Mouse (Mus musculus): Measurements from ENCODE around the gene Txn1. TPM values are rescaled to one million over a fixed set of nuclear protein-coding genes. Genes with fewer than 3 reads are reported as not detected.

Txn1 gene
- 401 and 408 TPM in 2 replicates for polyA plus RNA-seq (2015; fragmentation: Nextera tagmentation; extraction: Ambion mirVana)

DNA sequence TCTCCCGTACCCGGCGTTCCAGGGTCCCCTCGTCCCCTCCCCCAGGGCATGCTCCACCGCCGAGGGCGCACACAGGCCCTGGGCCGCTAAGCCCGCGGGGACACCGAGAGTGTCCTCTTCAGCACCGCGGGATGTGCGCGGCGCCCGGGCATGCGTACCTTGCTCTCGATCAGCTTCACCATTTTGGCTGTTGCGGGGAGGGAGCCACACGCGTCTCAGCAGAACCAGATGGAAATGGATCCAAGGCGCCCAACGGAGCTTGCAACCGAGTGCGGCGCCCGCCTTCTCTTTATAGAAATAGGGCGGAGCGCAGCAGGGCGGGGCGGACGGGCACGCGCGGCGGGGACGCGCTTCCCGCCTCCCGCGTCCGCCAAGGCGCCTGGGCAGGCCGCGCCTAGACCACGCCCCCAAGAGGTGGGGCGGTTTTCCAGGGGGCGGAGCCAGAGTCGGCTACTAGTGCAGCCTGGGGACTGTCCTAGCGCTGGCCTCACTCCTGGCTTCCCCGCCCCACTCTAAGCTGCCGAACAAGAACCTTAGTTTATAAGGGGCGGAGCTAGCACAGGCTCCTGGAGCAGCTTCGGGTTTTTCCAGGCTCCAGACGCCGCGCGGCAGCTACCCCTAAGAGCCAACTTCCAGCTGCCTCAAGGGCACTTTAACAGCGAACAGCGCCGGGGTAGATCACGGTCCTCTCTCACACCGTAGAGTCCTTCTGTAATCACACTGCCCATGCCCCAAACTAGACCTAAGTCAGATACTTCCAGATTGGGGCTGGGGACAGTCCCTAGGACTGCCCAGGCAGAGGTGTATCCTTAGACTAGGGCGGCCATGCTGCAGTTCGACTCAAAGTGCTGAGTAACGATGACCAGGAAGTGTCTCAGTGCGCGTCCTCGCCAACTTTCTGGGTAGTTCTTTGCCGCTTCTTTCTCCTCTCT lies at the start of gene Txn1:
TSS of gene Txn1 (minus strand) at position 383 of the 932 bp plus-strand sequence.
- peak; percentile 98 for ATAC-seq (ENCODE audit: low FRiP score, low read depth)
- H3K9ac ChIP-seq: peak within 1 kb of the TSS; percentile 87
- H3K4me2 ChIP-seq (replicated peaks): peak within 1 kb of the TSS; percentile 77
- peaks cover 14% of the 10 kb centered on the region for H3K36me3 ChIP-seq
- peak within 1 kb of the TSS; percentile 93 for H3K27ac ChIP-seq
- H3K9me3 ChIP-seq: 0 out of 2 replicates have a peak, but pooled peaks cover 7% of the 10 kb centered on the region
- H3K4me1 ChIP-seq: peaks cover 33% of the 10 kb centered on the region
- under 1% methylated on average over 63 of the region's 71 CpGs for WGBS
- peak within 1 kb of the TSS; percentile 84 for H3K4me3 ChIP-seq
- no peaks in the 10 kb centered on the region for H3K27me3 ChIP-seq

DNA sequence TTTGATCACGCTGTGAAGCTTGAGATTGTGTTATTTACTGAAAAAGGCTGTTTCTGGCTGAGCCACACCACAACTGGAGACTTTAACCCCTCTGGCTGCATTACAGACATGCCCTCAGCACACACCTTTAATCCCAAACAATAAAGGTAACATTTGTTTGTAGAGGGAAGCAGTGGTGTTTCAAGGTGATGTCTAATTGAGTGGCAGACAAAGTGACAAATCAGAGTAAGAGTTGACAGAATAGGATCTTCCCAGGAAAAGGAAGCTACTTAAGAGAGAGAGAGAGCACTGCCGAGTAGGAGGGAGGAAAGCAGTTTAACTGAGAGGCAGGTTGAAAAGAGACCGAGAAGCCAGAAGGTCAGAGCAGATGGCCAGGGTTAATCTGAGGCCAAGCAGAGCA lies 47.3 kb upstream of the Txn1 start:
- no peak overlapping the region for H3K4me3 ChIP-seq
- H3K9me3 ChIP-seq: no peaks in the 10 kb centered on the region
- H3K9ac ChIP-seq: no peak overlapping the region
- no peak for ATAC-seq (ENCODE audit: low FRiP score, low read depth)
- no peak overlapping the region for H3K4me2 ChIP-seq (replicated peaks)
- H3K27ac ChIP-seq: no peak overlapping the region
- 58% methylated on average over 3 of the region's 3 CpGs for WGBS
- H3K4me1 ChIP-seq: no peaks in the 10 kb centered on the region
- no peaks in the 10 kb centered on the region for H3K27me3 ChIP-seq
- no peaks in the 10 kb centered on the region for H3K36me3 ChIP-seq

DNA sequence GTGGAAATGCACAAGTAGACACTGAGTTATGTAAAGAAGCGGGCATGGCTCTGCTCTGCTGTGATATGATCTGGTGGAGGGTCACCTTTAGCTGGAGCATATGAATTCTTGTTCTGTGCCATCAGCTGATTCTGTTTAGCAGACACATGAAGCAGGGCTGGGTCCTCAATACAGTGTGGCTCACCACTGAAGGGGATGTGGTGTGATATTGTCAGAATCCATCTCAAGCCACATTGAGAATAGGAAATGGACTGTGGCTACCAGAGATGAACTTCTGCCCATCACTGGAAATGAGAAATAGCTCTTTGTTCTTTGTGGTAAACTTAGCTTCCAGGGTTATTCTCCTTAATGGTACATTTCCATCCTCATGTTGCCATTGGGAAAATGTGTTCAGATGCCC lies 35.2 kb upstream of the Txn1 start:
- no peaks in the 10 kb centered on the region for H3K4me1 ChIP-seq
- no peak for ATAC-seq (ENCODE audit: low FRiP score, low read depth)
- no peak overlapping the region for H3K4me2 ChIP-seq (replicated peaks)
- H3K27me3 ChIP-seq: no peaks in the 10 kb centered on the region
- H3K27ac ChIP-seq: no peak overlapping the region
- 89% methylated on average over 1 of the region's 1 CpGs for WGBS
- H3K36me3 ChIP-seq: no peaks in the 10 kb centered on the region
- no peak overlapping the region for H3K9ac ChIP-seq
- H3K4me3 ChIP-seq: no peak overlapping the region
- H3K9me3 ChIP-seq: no peaks in the 10 kb centered on the region

DNA sequence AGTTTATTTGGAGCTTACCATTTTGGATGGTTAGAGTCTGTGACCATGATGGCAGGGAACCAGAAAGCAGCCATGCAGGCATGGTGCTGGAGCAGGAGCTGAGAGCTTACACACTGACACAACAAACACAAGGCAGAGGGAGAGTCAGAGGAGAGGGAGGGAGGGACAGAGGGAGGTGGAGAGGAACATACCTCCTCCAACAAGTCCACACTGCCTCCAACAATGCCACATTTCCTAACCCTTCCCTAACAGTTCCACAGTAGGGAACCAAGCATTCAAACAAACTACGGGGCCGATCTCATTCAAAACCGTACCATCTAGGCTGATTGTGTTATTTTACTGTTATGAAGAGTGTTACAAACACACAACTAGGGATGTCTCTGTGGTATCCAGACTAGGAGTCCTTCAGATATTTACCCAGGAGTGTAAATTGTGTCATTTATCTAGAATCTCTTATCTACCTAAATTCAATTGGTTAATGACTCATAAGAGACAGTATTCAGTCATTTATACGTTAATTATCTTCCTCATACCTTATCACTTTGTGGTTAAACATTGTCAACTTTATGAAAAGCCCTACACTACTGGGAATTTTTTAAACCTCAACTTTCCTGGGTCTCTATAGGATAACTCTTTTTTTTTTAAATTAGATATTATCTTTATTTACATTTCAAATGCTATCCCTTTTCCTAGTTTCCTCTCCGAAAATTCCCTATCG lies 18.3 kb upstream of the Txn1 start:
- H3K36me3 ChIP-seq: no peaks in the 10 kb centered on the region
- 95% methylated on average over 6 of the region's 6 CpGs for WGBS
- H3K4me1 ChIP-seq: no peaks in the 10 kb centered on the region

DNA sequence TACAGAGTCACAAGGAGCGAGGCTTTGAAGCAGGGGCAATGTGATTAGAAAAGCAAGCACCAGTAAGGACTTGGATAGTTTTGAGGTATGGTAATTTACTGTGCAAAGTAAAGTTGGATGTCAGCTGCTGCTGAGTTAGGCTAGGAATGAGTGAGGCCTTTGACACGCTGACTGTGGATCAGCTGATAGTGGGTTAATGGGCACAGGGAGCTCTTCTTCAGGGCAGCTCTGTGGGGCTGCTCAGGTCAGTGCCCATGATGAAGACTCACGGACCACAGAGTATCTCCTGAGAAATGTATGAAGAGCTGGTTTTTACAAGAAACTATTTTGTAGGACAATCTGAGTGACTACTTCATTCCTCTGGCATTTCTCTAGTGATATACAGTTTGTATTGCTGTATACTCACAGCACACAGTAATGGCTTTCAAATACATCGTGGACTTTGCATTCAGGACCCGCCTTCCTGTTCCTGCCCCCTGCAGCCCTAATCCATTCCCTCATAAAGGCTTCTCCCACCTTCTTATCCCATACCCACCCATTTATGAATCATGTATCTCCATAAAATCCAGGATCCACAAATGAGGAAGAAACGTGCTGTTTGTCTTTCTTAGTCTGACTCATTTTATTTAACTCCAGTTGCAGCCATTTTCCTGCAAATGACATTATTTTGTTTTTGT lies 17.5 kb upstream of the Txn1 start:
- Histone ChIP-seq H3K9me3 (no peaks in the 10 kb centered on the region; the same call in 1 of the 2 replicates), H3K4me2 (replicated peaks) (no peak overlapping the region), H3K27ac (no peak overlapping the region), H3K4me3 (no peak overlapping the region), H3K36me3 (no peaks in the 10 kb centered on the region), H3K4me1 (no peaks in the 10 kb centered on the region), H3K27me3 (no peaks in the 10 kb centered on the region), H3K9ac (no peak overlapping the region)
- WGBS: 79% methylated on average over 6 of the region's 6 CpGs
- ATAC-seq (ENCODE audit: low FRiP score, low read depth): no peak

More for the DNA sequence above, 18.3 kb upstream of the Txn1 start:
- Histone ChIP-seq H3K9ac (no peak overlapping the region), H3K27me3 (no peaks in the 10 kb centered on the region), H3K27ac (no peak overlapping the region), H3K9me3 (peaks cover 6% of the 10 kb centered on the region; the same call in 1 of the 2 replicates), H3K4me2 (replicated peaks) (no peak overlapping the region), H3K4me3 (no peak overlapping the region)
- no peak for ATAC-seq (ENCODE audit: low FRiP score, low read depth)

DNA sequence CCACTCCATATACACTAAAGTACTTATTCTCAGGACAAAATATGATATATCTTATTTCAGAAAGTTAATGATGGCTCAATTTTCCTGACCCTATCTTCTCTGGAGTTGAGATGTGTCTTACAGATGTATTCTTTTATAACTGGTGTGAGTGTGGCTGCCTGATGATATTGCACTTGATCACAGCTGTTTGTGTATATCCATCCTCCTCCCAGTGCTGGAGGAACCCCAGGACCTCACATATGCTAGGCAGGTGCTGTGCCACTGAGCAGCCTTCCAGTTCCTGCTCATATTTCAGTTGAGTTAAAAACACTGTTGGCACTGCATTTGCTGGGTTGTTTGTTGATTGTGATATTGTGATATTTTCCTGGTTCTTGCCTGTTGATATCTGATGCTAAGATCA lies 14.1 kb upstream of the Txn1 start:
- H3K9ac ChIP-seq: no peak overlapping the region
- H3K9me3 ChIP-seq: no peaks in the 10 kb centered on the region
- no peak overlapping the region for H3K27ac ChIP-seq
- ATAC-seq (ENCODE audit: low FRiP score, low read depth): no peak
- no peak overlapping the region for H3K4me3 ChIP-seq
- no peaks in the 10 kb centered on the region for H3K4me1 ChIP-seq
- H3K27me3 ChIP-seq: no peaks in the 10 kb centered on the region
- H3K36me3 ChIP-seq: no peaks in the 10 kb centered on the region
- no peak overlapping the region for H3K4me2 ChIP-seq (replicated peaks)

DNA sequence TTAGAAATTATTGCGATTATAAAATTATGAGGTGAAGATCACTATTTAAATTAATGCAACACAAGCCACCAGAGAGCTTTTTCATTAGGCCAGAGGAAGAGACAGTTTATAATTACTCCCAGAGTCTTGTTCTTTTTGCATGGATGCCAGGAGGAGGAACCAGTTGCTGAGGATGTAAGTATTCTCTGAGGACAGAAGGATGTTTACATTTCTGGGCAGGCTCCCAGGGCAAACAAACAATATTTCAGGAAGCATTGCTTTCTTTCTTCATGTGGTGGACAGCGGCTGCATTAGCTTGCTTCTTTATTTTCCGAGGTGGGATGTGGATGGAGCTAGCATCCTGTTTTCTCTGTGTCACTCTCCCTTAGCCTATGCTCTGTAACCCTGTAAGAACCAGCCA lies 11.0 kb upstream of the Txn1 start:
- H3K27me3 ChIP-seq: no peaks in the 10 kb centered on the region
- no peak overlapping the region for H3K4me2 ChIP-seq (replicated peaks)
- no peaks in the 10 kb centered on the region for H3K4me1 ChIP-seq
- H3K27ac ChIP-seq: no peak overlapping the region
- no peaks in the 10 kb centered on the region for H3K9me3 ChIP-seq
- WGBS: 77% methylated on average over 3 of the region's 3 CpGs
- H3K4me3 ChIP-seq: no peak overlapping the region
- no peak overlapping the region for H3K9ac ChIP-seq
- ATAC-seq (ENCODE audit: low FRiP score, low read depth): no peak
- no peaks in the 10 kb centered on the region for H3K36me3 ChIP-seq

DNA sequence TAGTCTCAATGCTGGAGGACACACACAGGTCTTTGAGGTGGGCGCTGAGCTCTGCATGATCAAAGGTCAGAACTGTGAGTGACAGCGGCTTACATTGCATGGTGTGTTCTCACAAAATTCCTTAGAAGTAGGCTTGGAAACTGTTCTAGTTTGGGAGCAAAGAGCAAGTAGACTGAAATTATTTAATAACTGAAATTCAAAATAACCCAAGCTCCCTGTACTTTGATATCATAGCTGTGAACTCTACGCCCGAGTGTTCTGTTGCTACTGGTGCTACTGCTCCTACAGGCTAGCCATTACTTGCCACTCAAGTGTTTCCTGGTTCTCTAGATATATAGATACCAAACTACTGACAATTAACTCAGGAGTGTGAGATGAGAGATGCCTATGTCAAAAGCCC lies 9.3 kb upstream of the Txn1 start:
- Histone ChIP-seq H3K27ac (no peak overlapping the region), H3K4me3 (no peak overlapping the region), H3K9ac (no peak overlapping the region), H3K9me3 (no peaks in the 10 kb centered on the region), H3K4me2 (replicated peaks) (no peak overlapping the region), H3K27me3 (no peaks in the 10 kb centered on the region), H3K4me1 (no peaks in the 10 kb centered on the region), H3K36me3 (no peaks in the 10 kb centered on the region)
- ATAC-seq (ENCODE audit: low FRiP score, low read depth): no peak
- 91% methylated on average over 4 of the region's 4 CpGs for WGBS

DNA sequence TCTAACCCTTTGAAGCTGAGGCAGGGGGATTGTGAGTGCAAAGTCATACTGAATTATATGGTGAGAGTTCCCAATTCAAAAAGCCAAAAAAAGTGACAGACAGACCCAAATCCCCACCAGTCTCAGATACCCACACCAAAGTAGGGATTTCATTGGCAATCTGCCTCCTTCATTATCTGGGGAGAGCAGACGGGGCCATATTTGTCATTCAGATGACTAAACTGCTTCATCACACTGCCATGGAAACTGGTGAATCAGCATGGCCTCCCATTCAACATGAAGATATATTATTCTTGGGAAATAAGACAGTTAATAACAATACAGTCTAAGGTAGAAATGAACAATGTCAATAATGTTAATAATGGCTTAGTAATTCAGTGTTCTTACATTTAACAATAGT lies 7.9 kb upstream of the Txn1 start:
- H3K4me1 ChIP-seq: no peaks in the 10 kb centered on the region
- H3K9ac ChIP-seq: no peak overlapping the region
- 71% methylated on average over 1 of the region's 1 CpGs for WGBS
- no peak overlapping the region for H3K4me3 ChIP-seq
- H3K27me3 ChIP-seq: no peaks in the 10 kb centered on the region
- ATAC-seq (ENCODE audit: low FRiP score, low read depth): no peak
- no peaks in the 10 kb centered on the region for H3K9me3 ChIP-seq
- H3K4me2 ChIP-seq (replicated peaks): no peak overlapping the region
- no peaks in the 10 kb centered on the region for H3K36me3 ChIP-seq
- H3K27ac ChIP-seq: no peak overlapping the region

DNA sequence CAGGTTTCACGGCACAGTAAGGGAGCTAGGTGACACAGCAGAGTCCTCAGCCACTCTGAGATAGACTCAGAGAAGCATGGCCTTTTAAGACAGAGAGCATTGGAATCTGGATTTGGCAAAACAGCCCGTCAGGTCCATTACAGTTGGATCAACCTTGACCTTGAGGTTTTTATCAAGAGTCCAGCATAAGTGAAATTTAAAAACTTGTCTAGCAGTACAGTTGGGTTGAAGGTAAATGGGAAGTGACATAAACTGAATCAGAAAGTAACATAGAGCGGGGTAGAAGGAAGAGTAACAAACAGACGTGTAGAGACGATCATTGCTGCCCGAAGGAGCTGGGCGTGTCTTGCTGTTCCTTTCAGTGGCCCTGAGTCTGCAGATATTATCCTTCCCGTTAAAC lies 2.8 kb upstream of the Txn1 start:
- no peak overlapping the region for H3K27ac ChIP-seq
- no peaks in the 10 kb centered on the region for H3K27me3 ChIP-seq
- H3K9me3 ChIP-seq: no peaks in the 10 kb centered on the region
- H3K4me2 ChIP-seq (replicated peaks): no peak overlapping the region
- ATAC-seq (ENCODE audit: low FRiP score, low read depth): no peak
- no peak overlapping the region for H3K4me3 ChIP-seq
- H3K4me1 ChIP-seq: peaks cover 27% of the 10 kb centered on the region
- H3K36me3 ChIP-seq: no peaks in the 10 kb centered on the region
- no peak overlapping the region for H3K9ac ChIP-seq
- WGBS: 79% methylated on average over 8 of the region's 8 CpGs

DNA sequence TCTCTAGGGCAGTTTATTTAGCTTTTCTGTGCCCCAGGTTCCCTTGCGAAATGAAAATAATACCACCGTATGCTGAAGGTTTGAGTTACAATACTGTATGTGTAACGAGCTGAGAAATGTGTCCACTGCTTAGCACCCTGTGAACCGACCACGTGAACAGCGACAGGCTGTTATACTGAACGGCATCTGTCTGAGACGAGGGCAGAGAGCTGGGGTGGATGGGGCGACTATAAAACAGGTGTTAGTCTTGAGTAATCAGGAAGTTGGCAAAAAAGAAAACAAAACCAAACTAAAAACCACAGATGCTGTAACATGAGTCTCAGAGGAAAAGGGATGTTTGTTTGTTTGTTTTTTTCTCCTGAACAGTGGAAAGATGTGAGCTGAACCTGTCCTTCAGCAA lies 1.9 kb upstream of the Txn1 start:
- Histone ChIP-seq H3K27ac (no peak overlapping the region), H3K9me3 (no peaks in the 10 kb centered on the region), H3K9ac (no peak overlapping the region), H3K4me1 (peaks cover 33% of the 10 kb centered on the region), H3K4me2 (replicated peaks) (no peak overlapping the region), H3K4me3 (no peak overlapping the region), H3K36me3 (no peaks in the 10 kb centered on the region; the same call in 1 of the 2 replicates), H3K27me3 (no peaks in the 10 kb centered on the region)
- WGBS: 30% methylated on average over 9 of the region's 9 CpGs
- ATAC-seq (ENCODE audit: low FRiP score, low read depth): no peak

All from limb, embryonic 13.5 days (tissue).